Mouse (Mus musculus) cerebellum, adult 2 months (tissue): Measurements from ENCODE around the gene C8b. TPM values are rescaled to one million over a fixed set of nuclear protein-coding genes. Genes with fewer than 3 reads are reported as not detected.

Experiments
- DNase-seq, 2 experiments: peaks; one replicate each; pipeline ENCODE4 v3.0.0; 2021
- H3K27ac ChIP-seq: fragments of 200-500 bp; 2 replicates; pipeline ENCODE4 v1.5.1; 2012; ENCODE audit warnings: low read length, control low read depth, inconsistent platforms; ENCODE audit not compliant: insufficient read depth
- H3K27me3 ChIP-seq: fragments of 200-500 bp; 2 replicates; pipeline ENCODE4 v1.6.1; 2012; ENCODE audit warnings: inconsistent platforms, mild to moderate bottlenecking, low read length, moderate library complexity; ENCODE audit not compliant: control insufficient read depth, insufficient read depth
- H3K4me1 ChIP-seq: fragments of 200-500 bp; 2 replicates; pipeline ENCODE4 v1.6.1; 2011; ENCODE audit warnings: low read length; ENCODE audit not compliant: control insufficient read depth, insufficient read depth
- H3K4me3 ChIP-seq: fragments of 200-500 bp; replicated peaks from 2 replicates; pipeline ENCODE3; 2011; ENCODE audit warnings: mild to moderate bottlenecking, low read depth, low read length, control low read depth; ENCODE audit not compliant: insufficient read depth
- CTCF ChIP-seq: fragments of 200-500 bp; IDR thresholded peaks from 2 replicates; pipeline ENCODE4 v1.5.1; 2011; ENCODE audit warnings: low read depth, mild to moderate bottlenecking, control low read depth, low read length, moderate library complexity, borderline replicate concordance; ENCODE audit not compliant: insufficient read depth
- POLR2A ChIP-seq: fragments of 200-500 bp; IDR thresholded peaks from 2 replicates; pipeline ENCODE4 v1.6.1; 2011; ENCODE audit warnings: low read length, control low read depth, borderline replicate concordance; ENCODE audit not compliant: insufficient read depth
- WGBS: fragments of 180-500 bp; shearing (Covaris S2); methylation state at CpG from one replicate; pipeline ENCODE4 v1.1.7; 2018; 5-methylcytosine and 5-hydroxymethylcytosine counted together
- polyA plus RNA-seq: library from polyadenylated mRNA; depleted of rRNA; stranded (reverse); fragments of >200 nt; gene quantifications from 2 replicates; pipeline ENCODE4 v1.2.3, GENCODE M21; 2012

C8b gene
- polyA plus RNA-seq, 1 experiment, result not detected

DNA sequence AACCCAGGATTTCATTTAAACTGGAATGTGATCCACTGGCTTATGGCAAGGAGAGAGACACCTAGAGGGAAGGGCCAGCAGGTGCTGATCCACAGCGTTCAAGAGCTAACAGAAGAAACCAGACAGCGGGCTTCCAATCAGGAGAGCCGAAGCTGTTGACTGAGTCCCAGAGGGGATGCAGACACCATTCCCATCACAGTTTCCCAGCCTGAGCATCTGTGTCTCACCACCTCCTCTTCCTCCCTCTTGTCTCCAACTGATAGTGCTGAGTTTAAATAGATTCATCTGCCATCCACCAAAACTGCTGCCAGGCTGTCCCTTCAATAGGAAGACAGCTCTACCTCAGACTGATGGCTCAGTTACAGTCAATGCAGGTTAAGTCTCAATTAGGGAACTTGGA is 12.0 kb upstream of the C8b start:
- TF ChIP-seq POLR2A (no peak), CTCF (no peak)
- H3K27me3 ChIP-seq, result no peaks in the 10 kb centered on the region
- no peak overlapping the region for H3K27ac ChIP-seq
- H3K4me1 ChIP-seq, result no peaks in the 10 kb centered on the region
- 69% methylated on average over 3 of the region's 3 CpGs for WGBS
- H3K4me3 ChIP-seq, result no peak overlapping the region
- no peak for DNase-seq

- DNase-seq, result no peak
- no peak for TF ChIP-seq POLR2A
- no peaks in the 10 kb centered on the region; the same call in 1 of the 2 replicates for H3K27me3 ChIP-seq
- H3K27ac ChIP-seq, result no peak overlapping the region
- H3K4me1 ChIP-seq, result no peaks in the 10 kb centered on the region
- H3K4me3 ChIP-seq, result no peak overlapping the region
- 42% methylated on average over 13 of the region's 13 CpGs for WGBS
Observed at GRCm38 (mm10) chr4:104760878-104761624, 5.1 kb upstream of the C8b start.

DNA sequence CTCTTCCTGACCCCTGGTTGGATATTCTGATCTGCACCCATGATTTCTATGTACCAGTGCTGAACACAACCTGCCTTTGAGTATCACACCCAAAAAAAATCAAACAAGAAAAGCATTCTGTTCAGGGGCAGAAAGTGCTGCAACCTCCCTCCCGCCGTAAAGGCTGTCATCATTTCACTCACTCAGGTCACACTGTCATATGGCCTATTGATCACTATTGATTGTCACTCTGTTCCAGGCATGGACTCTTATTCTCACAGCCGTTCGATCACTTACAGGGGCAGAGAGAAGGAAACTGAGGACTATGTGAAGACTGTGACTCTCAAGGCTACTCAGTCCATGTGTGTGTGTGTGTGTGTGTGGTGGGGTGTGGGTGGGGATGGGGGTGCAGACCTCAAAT is 2.1 kb downstream of the C8b start:
- no peak for DNase-seq
- H3K27ac ChIP-seq, result no peak overlapping the region
- no peaks in the 10 kb centered on the region; the same call in 1 of the 2 replicates for H3K27me3 ChIP-seq
- no peak overlapping the region for H3K4me3 ChIP-seq
- no peaks in the 10 kb centered on the region for H3K4me1 ChIP-seq
- TF ChIP-seq CTCF (no peak), POLR2A (no peak)
- 90% methylated on average over 4 of the region's 4 CpGs for WGBS

DNA sequence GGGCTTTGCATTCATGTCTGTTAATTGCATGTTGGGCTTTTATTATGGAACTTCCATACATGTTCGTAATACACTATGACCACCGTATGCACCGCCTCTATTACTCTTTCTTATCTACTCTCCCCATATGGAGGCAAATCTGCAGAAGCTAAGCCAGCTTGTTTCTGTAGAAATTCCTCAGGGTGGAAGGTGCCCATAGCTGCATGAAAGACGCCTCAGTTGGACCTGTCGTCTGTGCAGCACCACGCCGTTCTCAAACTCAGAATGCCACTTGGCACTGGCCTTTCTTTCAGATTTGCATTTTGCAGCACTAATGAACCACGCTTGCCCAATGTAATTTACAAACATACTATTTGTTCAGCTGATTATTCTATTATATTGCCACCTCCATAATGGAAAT is 3.5 kb downstream of the C8b start:
- Histone ChIP-seq H3K27ac (no peak overlapping the region), H3K4me3 (no peak overlapping the region), H3K27me3 (no peaks in the 10 kb centered on the region; the same call in 1 of the 2 replicates), H3K4me1 (no peaks in the 10 kb centered on the region)
- TF ChIP-seq CTCF (no peak), POLR2A (no peak)
- 49% methylated on average over 8 of the region's 8 CpGs for WGBS
- no peak for DNase-seq

DNA sequence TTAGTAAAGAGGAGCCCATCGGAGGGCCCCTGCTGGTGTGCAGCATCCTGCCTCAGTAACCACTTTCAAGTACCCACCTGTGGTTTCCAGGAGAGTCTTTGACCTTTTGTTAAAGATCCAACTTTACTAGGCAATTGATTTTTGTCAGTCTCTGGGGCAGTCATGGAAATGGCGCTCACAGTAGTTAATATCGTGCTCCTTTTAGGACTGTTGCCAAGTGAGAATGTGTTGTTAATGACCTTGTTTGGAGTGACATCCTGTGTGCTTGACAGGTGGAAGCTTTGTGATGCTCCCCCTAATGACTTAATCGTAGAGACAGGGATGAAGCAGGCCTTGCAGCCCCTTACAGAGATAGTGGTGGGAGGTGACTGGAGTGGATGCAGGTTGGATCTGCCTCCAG is 4.2 kb downstream of the C8b start:
- DNase-seq, result no peak
- TF ChIP-seq CTCF (no peak), POLR2A (no peak)
- Histone ChIP-seq H3K27me3 (no peaks in the 10 kb centered on the region; the same call in 1 of the 2 replicates), H3K27ac (no peak overlapping the region), H3K4me1 (no peaks in the 10 kb centered on the region), H3K4me3 (no peak overlapping the region)
- 35% methylated on average over 4 of the region's 4 CpGs for WGBS

DNA sequence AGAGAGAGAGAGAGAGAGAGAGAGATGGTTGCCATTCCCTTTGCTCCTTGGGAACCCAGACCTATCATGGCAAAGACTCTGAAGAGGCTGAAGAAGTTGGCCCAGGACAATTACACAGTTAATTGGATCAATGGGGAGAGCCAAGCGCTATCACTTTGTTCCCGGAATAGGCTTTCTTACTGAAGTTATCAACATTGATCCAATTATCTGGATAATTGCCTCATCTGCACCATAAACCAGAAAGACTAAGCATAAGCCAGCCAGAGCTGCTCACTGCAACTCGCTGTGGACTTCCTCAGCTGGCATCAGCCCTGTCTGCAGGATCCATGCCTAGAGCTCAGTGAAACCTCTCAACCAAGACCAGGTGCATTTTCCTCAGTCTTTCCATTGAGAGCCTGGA is 9.5 kb downstream of the C8b start:
- no peak for DNase-seq
- WGBS, result 55% methylated on average over 3 of the region's 3 CpGs
- Histone ChIP-seq H3K27me3 (no peaks in the 10 kb centered on the region; the same call in 1 of the 2 replicates), H3K4me1 (no peaks in the 10 kb centered on the region), H3K27ac (no peak overlapping the region), H3K4me3 (no peak overlapping the region)
- TF ChIP-seq POLR2A (no peak), CTCF (no peak)

DNA sequence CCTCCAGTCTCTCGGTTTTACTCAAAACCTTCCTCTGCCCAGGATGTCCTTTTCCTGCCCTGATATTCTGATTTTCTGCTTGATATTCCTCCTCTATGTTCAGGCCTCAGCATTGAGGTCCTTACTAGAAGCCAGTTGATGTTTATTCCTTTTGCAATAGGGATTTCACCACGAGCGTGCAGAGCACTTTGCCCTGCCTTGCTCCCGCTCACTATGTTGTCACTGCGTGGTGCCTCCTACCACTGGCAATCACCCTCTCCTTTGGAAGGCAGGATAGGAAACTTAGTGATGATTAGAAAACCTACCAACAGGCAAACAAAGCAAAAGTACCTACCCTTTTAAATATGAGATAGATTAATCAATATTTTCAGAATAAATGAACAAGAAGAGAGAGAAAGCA is 13.3 kb downstream of the C8b start:
- 81% methylated on average over 5 of the region's 5 CpGs for WGBS
- TF ChIP-seq POLR2A (no peak), CTCF (no peak)
- Histone ChIP-seq H3K27ac (no peak overlapping the region), H3K4me3 (no peak overlapping the region), H3K27me3 (no peaks in the 10 kb centered on the region), H3K4me1 (no peaks in the 10 kb centered on the region)
- no peak for DNase-seq

GRCm38 (mm10) chr4:104781441-104781840 is 15.3 kb downstream of the C8b start:
- no peak for DNase-seq
- WGBS, result 95% methylated on average over 3 of the region's 3 CpGs
- Histone ChIP-seq H3K4me1 (no peaks in the 10 kb centered on the region), H3K27ac (no peak overlapping the region), H3K4me3 (no peak overlapping the region), H3K27me3 (no peaks in the 10 kb centered on the region)
- TF ChIP-seq CTCF (no peak), POLR2A (no peak)

GRCm38 (mm10) chr4:104782346-104782745 is 16.2 kb downstream of the C8b start:
- no peak for DNase-seq
- H3K4me1 ChIP-seq, result no peaks in the 10 kb centered on the region
- H3K4me3 ChIP-seq, result no peak overlapping the region
- 82% methylated on average over 4 of the region's 4 CpGs for WGBS
- TF ChIP-seq CTCF (no peak), POLR2A (no peak)
- H3K27ac ChIP-seq, result no peak overlapping the region
- H3K27me3 ChIP-seq, result no peaks in the 10 kb centered on the region
